Mouse (Mus musculus): Measurements from ENCODE around the gene Sh3gl3. TPM values are rescaled to one million over a fixed set of nuclear protein-coding genes. Genes with fewer than 3 reads are reported as not detected.

Gene Sh3gl3
- polyA plus RNA-seq, 1 experiment from 2014 or later = 2.5 TPM

DNA sequence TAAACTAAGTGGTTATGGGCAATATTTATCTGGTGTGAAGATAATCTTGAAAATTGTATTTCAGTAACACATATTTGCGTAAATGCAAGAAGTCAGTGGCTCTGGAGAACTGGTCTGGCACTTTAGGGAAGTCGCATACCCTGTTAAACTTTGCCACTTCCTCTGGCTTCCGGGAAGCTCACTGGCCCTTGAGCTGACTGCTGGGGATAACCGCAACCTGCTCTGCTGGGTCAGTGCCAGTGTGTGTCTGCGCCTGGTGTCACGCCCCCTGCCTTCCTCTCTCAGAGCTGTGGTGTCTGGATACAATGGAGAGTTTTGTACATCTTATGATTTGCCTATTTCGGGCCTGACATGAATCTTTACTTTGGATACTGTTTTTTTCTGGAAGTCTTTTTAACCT lies 119.8 kb downstream of the Sh3gl3 start:
- no peak overlapping the region for H3K27ac ChIP-seq (ENCODE audit: low read length)
- no peak overlapping the region for H3K4me2 ChIP-seq (replicated peaks; ENCODE audit: low read depth, low read length)
- H3K9me3 ChIP-seq (ENCODE audit: low read length) = no peaks in the 10 kb centered on the region
- TF ChIP-seq CTCF (IDR thresholded peaks at IDR 0.05) (no peak), EP300 (IDR thresholded peaks at IDR 0.05) (no peak)
- H3K9ac ChIP-seq (replicated peaks; ENCODE audit: low read depth) = no peak overlapping the region
- no peaks in the 10 kb centered on the region; the same call in 1 of the 2 replicates for H3K4me1 ChIP-seq (ENCODE audit: insufficient read depth, low read depth, low read length)
- ATAC-seq (no peak), DNase-seq (ENCODE audit: low spot score) (no peak)
- no peak overlapping the region for H3K4me3 ChIP-seq (ENCODE audit: low read depth, low read length)
- no peaks in the 10 kb centered on the region for H3K36me3 ChIP-seq (ENCODE audit: insufficient read depth, low read length)
- 39% methylated on average over 7 of the region's 7 CpGs for WGBS
- H3K27me3 ChIP-seq (replicated peaks; ENCODE audit: insufficient read depth, low read length) = no peaks in the 10 kb centered on the region

DNA sequence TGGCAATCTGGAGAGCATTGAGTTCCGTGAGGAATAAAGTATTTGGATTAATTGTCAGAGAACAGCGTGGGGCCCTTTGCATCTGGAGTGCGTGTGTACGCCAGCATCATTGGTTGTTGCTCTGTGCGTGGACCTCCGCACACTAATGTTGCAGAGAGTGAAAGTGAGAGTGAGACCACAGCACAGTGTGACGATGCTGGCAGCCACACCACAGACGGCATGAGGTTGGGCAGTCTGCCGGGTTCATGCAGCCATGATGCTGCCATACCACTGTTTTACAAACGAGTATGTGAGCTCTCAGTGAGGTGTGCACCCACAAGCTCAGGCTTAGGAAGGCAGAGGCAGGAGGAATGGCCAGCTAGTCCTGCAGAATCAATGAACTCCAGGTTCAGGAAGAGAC lies 120.4 kb downstream of the Sh3gl3 start:
- no peak for ATAC-seq
- Histone ChIP-seq H3K4me3 (ENCODE audit: low read depth, low read length) (no peak overlapping the region), H3K9me3 (ENCODE audit: low read length) (no peaks in the 10 kb centered on the region), H3K4me2 (replicated peaks; ENCODE audit: low read depth, low read length) (no peak overlapping the region), H3K36me3 (ENCODE audit: insufficient read depth, low read length) (no peaks in the 10 kb centered on the region), H3K27me3 (replicated peaks; ENCODE audit: insufficient read depth, low read length) (no peaks in the 10 kb centered on the region), H3K9ac (replicated peaks; ENCODE audit: low read depth) (no peak overlapping the region), H3K27ac (ENCODE audit: low read length) (no peak overlapping the region), H3K4me1 (ENCODE audit: insufficient read depth, low read depth, low read length) (no peaks in the 10 kb centered on the region; the same call in 1 of the 2 replicates)
- TF ChIP-seq CTCF (IDR thresholded peaks at IDR 0.05) (no peak), EP300 (IDR thresholded peaks at IDR 0.05) (no peak)
- WGBS = 70% methylated on average over 10 of the region's 10 CpGs
- DNase-seq (ENCODE audit: low spot score) = no peak

DNA sequence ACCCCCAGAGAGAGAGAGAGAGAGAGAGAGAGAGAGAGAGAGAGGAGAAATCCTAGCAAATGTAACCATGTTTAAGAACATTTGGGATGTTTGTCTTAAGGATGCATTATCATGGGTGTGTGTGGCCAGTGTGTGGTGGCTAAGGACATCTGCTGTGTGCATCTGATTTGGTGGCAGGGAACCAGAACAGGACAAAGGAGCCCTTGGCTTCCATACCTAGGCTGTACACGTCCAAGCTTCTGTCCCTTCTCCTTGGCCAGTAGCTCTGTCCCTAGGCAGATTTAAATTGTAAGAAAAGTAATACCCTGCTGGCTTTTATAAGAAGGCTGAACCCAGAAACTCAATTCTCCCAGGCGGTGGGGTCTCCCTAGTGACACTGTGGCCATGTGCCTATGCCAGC lies 121.0 kb downstream of the Sh3gl3 start:
- TF ChIP-seq CTCF (IDR thresholded peaks at IDR 0.05) (no peak), EP300 (IDR thresholded peaks at IDR 0.05) (no peak)
- H3K4me2 ChIP-seq (replicated peaks; ENCODE audit: low read depth, low read length) = no peak overlapping the region
- no peaks in the 10 kb centered on the region for H3K9me3 ChIP-seq (ENCODE audit: low read length)
- H3K27me3 ChIP-seq (replicated peaks; ENCODE audit: insufficient read depth, low read length) = no peaks in the 10 kb centered on the region
- ATAC-seq (no peak), DNase-seq (ENCODE audit: low spot score) (no peak)
- H3K4me3 ChIP-seq (ENCODE audit: low read depth, low read length) = no peak overlapping the region
- H3K4me1 ChIP-seq (ENCODE audit: insufficient read depth, low read depth, low read length) = no peaks in the 10 kb centered on the region; the same call in 1 of the 2 replicates
- WGBS = 76% methylated on average over 2 of the region's 2 CpGs
- no peak overlapping the region for H3K27ac ChIP-seq (ENCODE audit: low read length)
- no peak overlapping the region for H3K9ac ChIP-seq (replicated peaks; ENCODE audit: low read depth)
- H3K36me3 ChIP-seq (ENCODE audit: insufficient read depth, low read length) = no peaks in the 10 kb centered on the region

DNA sequence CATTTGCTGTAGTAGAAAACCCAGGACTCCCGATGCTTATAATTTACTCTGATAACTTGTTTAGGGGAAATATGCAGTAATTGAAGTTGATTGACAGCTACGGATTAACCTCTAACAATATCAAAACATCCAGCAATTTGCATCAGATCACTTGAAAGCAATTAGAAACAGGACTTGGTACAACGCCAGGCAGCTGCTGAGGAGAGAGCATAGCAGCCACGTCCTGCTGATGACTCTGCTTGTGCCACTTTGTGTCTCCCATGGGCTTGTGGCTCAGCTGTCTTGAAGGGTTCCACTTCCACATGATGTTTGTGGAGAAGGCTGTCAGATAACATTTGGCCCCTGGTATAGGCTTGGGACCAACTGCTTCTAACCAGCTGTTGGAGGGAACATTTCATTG lies 134.8 kb downstream of the Sh3gl3 start:
- no peaks in the 10 kb centered on the region for H3K4me1 ChIP-seq (ENCODE audit: insufficient read depth, low read depth, low read length)
- H3K36me3 ChIP-seq (ENCODE audit: insufficient read depth, low read length) = no peaks in the 10 kb centered on the region
- no peak overlapping the region for H3K9ac ChIP-seq (replicated peaks; ENCODE audit: low read depth)
- no peaks in the 10 kb centered on the region for H3K9me3 ChIP-seq (ENCODE audit: low read length)
- H3K27ac ChIP-seq (ENCODE audit: low read length) = no peak overlapping the region
- WGBS = 69% methylated on average over 4 of the region's 4 CpGs
- no peak overlapping the region for H3K4me2 ChIP-seq (replicated peaks; ENCODE audit: low read depth, low read length)
- no peak for DNase-seq (ENCODE audit: low spot score)
- no peak for ATAC-seq
- TF ChIP-seq CTCF (IDR thresholded peaks at IDR 0.05) = no peak
- TF ChIP-seq EP300 (IDR thresholded peaks at IDR 0.05) = no peak
- no peak overlapping the region for H3K4me3 ChIP-seq (ENCODE audit: low read depth, low read length)
- H3K27me3 ChIP-seq (replicated peaks; ENCODE audit: insufficient read depth, low read length) = no peaks in the 10 kb centered on the region

DNA sequence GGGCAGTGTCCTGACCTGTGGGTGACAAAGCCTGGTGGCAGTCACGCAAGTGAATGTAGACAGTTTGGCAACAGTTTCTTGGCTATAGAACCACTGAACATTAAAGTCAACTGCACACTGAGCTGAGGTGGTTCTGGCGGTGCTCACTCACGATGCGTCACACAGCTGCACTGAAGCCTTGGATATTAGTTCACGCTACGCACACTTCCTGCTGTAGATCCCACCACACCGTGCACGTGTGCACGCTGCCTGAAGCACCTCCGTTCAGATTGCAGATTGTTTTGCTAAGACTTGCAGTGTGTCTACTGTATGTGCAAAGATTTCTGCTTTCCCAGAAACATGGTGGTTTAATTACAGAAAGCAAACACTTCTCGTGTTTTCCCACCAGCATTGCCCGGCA lies 144.9 kb downstream of the Sh3gl3 start:
- 61% methylated on average over 12 of the region's 12 CpGs for WGBS
- Histone ChIP-seq H3K36me3 (ENCODE audit: insufficient read depth, low read length) (no peaks in the 10 kb centered on the region), H3K27me3 (replicated peaks; ENCODE audit: insufficient read depth, low read length) (no peaks in the 10 kb centered on the region), H3K4me3 (ENCODE audit: low read depth, low read length) (no peak overlapping the region), H3K4me2 (replicated peaks; ENCODE audit: low read depth, low read length) (peak overlapping the region; percentile 27), H3K4me1 (ENCODE audit: insufficient read depth, low read depth, low read length) (no peaks in the 10 kb centered on the region), H3K27ac (ENCODE audit: low read length) (no peak overlapping the region), H3K9me3 (ENCODE audit: low read length) (no peaks in the 10 kb centered on the region), H3K9ac (replicated peaks; ENCODE audit: low read depth) (no peak overlapping the region)
- ATAC-seq (peak; percentile 16; the same call in 1 of the 2 replicates), DNase-seq (ENCODE audit: low spot score) (peak; percentile 17)
- TF ChIP-seq CTCF (IDR thresholded peaks at IDR 0.05) (no peak), EP300 (IDR thresholded peaks at IDR 0.05) (no peak)

DNA sequence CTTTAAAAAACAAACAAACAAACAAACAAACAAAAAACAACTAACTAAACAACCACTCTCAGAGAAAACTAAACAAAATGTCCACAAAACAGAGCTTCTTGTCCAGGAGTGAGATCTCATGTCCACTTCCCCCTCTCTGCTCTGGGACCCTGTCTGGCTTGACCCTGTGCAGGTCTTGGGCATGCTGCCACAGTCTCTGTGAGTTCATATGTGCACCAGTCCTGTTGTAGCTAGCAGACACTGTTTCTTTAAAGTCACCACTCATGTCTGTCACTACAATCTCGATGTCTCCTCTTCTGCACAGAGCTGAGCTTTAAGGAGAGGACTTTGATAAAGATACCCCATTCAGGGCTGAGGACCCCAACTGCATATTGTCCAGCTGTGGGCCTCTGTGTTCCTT lies 153.0 kb downstream of the Sh3gl3 start:
- Histone ChIP-seq H3K9ac (replicated peaks; ENCODE audit: low read depth) (no peak overlapping the region), H3K27ac (ENCODE audit: low read length) (no peak overlapping the region), H3K27me3 (replicated peaks; ENCODE audit: insufficient read depth, low read length) (no peaks in the 10 kb centered on the region), H3K36me3 (ENCODE audit: insufficient read depth, low read length) (no peaks in the 10 kb centered on the region), H3K9me3 (ENCODE audit: low read length) (no peaks in the 10 kb centered on the region), H3K4me2 (replicated peaks; ENCODE audit: low read depth, low read length) (no peak overlapping the region), H3K4me3 (ENCODE audit: low read depth, low read length) (no peak overlapping the region), H3K4me1 (ENCODE audit: insufficient read depth, low read depth, low read length) (no peaks in the 10 kb centered on the region)
- ATAC-seq = no peak
- TF ChIP-seq EP300 (IDR thresholded peaks at IDR 0.05) (no peak), CTCF (IDR thresholded peaks at IDR 0.05) (no peak)
- DNase-seq (ENCODE audit: low spot score) = no peak
- 35% methylated on average over 1 of the region's 1 CpGs for WGBS

DNA sequence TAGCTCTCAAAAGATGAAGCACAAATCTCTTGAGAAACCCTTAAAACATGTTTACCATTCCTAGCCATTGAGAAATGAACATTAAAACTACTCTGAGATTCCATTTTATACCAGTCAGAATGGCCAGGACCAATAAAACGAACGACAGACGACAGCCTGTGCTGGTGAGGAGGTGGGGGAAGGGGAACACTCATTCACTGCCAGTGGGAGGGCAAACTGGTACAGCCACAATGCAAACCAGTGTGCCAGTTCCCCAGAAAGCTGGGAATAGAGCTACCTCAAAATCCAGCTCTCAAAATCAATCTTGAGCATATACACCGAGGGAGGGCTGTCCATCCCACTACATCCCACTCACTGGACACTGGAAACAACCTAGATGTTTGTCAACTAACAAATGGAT lies 153.6 kb downstream of the Sh3gl3 start:
- Histone ChIP-seq H3K27me3 (replicated peaks; ENCODE audit: insufficient read depth, low read length) (no peaks in the 10 kb centered on the region), H3K9me3 (ENCODE audit: low read length) (no peaks in the 10 kb centered on the region), H3K36me3 (ENCODE audit: insufficient read depth, low read length) (no peaks in the 10 kb centered on the region), H3K4me2 (replicated peaks; ENCODE audit: low read depth, low read length) (no peak overlapping the region), H3K27ac (ENCODE audit: low read length) (no peak overlapping the region), H3K4me3 (ENCODE audit: low read depth, low read length) (no peak overlapping the region), H3K9ac (replicated peaks; ENCODE audit: low read depth) (no peak overlapping the region), H3K4me1 (ENCODE audit: insufficient read depth, low read depth, low read length) (no peaks in the 10 kb centered on the region)
- 42% methylated on average over 4 of the region's 4 CpGs for WGBS
- DNase-seq (ENCODE audit: low spot score) (no peak), ATAC-seq (no peak)
- TF ChIP-seq CTCF (IDR thresholded peaks at IDR 0.05) (no peak), EP300 (IDR thresholded peaks at IDR 0.05) (no peak)

Measured in lung, postnatal 0 days (tissue).